Mouse (Mus musculus): ENCODE data around the gene Arhgap1.
"Not testable (repeated sequence)": the region's sequence is repeated elsewhere in the genome, so short reads cannot be mapped to it uniquely, and the experiment has no call there.

Arhgap1 gene

DNA sequence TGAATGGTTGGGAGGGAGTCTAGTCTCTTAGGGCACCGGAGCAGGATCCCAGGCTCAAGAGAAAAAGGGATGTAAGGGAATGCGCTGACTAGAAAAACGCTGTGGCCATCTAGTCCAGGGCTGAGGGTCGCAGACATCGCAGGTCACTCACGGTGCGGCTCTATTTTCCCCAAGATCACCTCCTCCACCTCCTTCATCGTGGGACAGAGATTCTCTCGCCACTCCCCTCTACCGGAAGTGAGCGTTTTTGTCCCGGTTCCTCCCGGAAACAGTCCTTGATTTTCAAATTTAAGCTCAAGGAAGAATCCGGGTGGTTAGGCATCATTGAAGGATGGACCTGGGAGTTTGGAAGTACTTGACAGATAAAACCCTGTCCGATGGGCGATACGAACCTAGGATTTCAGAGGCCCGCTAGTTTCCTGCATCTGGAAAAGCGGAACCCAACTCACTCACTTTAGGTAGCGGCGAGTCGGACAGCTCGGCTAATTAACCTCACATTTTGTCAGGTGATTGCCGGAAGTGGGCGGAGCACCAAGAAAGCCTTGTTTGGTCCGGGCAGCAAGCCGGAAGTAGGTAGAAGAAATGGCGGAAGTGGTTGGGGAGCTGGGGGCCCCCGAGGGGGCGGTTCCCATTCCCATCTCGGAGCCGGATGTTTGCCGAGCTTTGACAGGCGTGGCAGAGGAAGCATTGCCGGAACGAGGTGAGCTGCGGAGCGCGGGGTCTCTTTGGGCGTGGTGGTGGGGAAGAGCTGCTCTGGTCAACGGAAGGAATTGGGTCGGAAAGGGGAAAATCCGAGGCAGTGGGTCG lies at the start of gene Arhgap1, which contains the start of gene Zfp408:
Arhgap1 (plus strand) TSS at position 308 of the 807 bp plus-strand sequence.
Zfp408 (minus strand) TSS at position 239 of the 807 bp plus-strand sequence.
- CTCF ChIA-PET = interaction anchor here (1.0 kb wide), 1 partner anchor 61 kb away, joined by 3 read pairs; the partner anchor contains the start of genes Atg13 and Harbi1

DNA sequence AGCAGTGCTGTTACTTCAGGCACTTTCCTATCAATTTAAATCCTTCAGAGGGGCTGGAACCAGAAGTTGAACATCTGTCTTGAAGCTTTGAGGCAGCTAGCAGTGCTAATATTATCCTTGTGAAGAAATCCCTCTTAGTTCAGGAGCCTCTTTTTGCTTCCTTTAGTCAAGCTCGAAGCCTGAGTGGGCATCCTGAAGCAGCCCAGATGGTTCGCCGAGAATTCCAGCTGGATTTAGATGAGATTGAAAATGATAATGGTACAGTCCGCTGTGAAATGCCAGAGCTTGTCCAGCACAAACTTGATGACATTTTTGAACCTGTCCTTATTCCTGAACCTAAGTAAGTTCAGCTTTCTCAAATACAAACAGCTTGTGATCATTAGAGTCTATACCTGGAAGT lies 49.2 kb upstream of the Arhgap1 start:
- CTCF ChIA-PET = no interaction called here

GRCm38 (mm10) chr2:91602389-91602788 lies 47.3 kb upstream of the Arhgap1 start:
- CTCF ChIA-PET = no interaction called here

DNA sequence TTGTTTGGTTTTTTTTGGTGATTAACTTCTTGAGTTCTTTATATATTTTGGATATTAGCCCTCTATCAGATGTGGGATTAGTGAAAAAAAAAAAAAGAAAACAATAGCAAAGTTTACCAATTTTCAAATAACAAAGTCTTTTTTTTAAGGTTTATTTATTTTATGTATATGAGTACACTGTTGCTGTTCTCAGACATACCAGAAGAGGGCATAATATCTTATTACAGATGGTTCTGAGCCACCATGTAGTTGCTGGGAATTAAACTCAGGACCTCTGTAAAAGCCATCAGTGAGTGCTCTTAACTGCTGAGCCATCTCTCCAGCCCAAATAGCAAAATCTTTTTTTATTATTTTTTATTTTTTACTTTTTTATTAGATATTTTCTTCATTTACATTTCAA lies 40.3 kb upstream of the Arhgap1 start:
- CTCF ChIA-PET = not testable (repeated sequence)

DNA sequence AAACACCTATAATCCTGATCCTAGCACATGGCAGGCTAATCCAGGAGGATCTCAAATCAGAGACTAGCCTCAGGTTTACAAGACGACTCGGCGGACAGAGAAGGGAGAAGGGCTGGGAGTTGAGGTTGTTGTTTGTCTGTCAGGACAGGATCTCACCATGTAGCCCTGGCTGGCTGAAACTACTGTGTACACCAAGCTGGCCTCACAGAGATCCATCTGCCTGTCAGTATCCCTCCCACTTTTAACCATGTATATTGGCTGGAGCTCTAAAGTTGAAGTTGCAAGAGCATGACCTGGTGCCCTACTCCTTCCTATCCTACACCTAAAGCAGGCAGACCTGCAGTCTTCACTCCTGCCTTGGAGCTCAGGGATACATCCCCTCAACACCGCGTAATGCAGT lies 27.3 kb upstream of the Arhgap1 start:
- CTCF ChIA-PET = no interaction called here

GRCm38 (mm10) chr2:91623366-91623765 lies 26.3 kb upstream of the Arhgap1 start:
- CTCF ChIA-PET = not testable (repeated sequence)

DNA sequence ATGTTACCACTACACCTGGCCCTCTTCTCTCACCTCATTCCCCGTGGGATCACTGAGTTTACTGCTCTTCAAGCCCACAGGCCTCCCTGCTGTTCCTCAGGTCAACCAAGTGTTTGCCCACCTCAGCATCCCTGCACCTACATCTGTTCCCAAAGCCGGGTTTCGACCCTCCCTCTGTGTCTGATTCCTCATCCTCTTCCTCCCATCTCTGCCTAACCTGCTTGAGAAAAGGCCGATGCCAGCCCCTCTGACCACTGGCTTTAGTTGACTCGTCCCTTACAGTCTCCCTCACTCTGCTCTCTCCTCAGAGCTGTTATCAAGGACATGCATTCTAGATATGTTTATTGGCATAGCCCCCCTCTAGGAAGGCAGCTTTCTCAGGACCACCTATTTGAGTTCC lies 22.2 kb upstream of the Arhgap1 start:
- CTCF ChIA-PET = no interaction called here

GRCm38 (mm10) chr2:91628171-91628570 lies 21.5 kb upstream of the Arhgap1 start:
- CTCF ChIA-PET = no interaction called here

- CTCF ChIA-PET = no interaction called here
These were observed 20.0 kb upstream of the Arhgap1 start for GRCm38 (mm10) chr2:91629682-91630081.

DNA sequence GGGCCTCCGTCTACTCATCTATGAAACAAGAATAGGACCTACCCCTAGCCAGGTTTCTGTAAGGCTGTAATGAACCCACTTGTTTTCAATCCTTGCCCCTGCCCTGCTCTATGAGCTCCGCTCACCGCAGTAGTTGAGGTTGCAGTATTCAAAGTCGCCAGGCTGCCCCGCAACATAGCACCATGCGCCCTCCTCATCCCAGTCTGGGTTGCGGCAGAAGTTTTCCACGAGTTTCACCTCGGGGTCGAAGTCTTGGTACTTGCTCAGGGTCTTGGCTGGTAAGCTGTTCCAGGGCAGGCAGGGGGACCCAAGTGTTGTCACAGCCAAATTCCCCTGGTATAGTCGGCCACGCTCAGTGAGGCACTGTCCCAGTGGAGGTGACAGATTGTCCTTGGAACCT lies 19.3 kb upstream of the Arhgap1 start:
- CTCF ChIA-PET = no interaction called here

- CTCF ChIA-PET = no interaction called here
These were observed 17.8 kb upstream of the Arhgap1 start for GRCm38 (mm10) chr2:91631826-91632225.

DNA sequence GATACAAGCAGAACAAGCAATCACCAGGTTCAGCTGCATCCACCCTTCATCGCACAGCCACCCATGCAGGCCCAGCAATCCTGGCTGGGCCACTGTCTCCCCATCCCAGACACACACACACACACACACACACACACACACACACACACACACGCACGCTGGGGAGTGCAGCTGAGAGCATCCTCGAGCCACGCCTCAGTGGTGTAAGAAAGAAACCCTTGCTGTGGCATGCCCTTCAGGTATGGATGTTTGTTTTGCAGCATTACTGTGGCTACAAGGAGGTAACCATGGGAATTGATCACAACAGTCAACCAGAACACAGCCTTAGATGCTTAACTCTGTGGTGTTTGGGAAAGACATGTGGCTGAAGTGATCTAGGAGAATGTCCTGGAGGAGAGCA lies 17.3 kb upstream of the Arhgap1 start:
- CTCF ChIA-PET = no interaction called here

- CTCF ChIA-PET = no interaction called here
These were observed 16.2 kb upstream of the Arhgap1 start for GRCm38 (mm10) chr2:91633334-91633977.

DNA sequence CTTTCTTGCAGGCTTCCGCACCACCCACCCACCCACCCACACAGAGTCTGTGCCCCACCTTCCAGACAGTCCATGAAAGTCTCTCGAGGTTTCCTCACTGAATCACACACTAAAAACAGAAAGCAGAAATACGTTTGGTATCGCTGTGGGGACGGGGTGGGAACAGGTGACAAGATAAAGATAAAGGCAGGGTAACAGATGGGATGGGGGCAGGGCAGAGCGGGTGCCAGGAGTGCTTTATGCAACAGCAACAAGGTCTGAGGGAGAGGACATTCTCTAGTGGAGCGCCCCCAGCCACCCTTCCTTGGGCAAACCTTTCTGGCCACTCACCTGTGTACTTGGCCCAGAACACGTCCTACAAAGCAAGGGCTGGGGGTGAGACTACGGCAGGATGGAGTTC lies 14.8 kb upstream of the Arhgap1 start:
- CTCF ChIA-PET = no interaction called here

DNA sequence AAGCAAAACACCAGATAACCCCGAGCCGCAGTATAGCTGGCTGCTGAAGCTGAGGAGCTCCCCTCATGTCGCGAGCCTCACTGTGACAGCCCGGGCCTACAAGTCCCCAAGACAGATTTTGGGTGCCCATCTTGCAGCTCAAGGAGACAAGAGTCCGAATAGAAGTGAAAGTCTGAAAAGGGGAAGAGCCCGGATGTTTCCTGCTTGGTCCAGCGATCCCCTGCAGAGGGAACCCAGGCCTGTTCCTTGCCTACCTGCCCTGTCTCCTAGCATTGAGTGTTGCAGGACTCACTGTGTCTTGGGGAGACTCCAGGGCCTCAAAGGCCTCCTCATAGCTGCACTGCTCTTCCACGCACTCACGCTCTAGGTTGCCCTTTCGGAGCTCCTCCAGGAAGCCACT lies 14.2 kb upstream of the Arhgap1 start:
- CTCF ChIA-PET = no interaction called here

DNA sequence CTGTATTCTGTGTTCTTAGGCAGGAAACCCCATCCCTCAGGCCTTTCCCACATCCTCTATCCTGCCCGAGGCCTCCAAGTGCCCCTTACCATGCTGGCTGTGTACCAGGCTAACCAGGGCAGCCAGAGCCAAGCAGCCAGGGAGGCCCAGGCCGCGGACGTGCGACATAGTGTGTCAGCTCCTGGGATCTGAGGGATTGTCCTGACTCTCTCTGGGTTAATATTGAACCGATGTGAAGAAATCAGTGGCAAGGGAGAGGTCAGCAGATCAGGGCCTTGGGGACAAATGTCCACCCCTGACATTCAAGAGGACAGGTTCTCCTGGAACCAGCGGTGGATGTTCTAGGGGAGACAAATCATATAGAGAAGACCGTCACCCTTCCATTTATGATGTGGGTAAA lies 13.4 kb upstream of the Arhgap1 start, which contains the start of gene F2:
F2 (minus strand) TSS at position 186 of the 400 bp plus-strand sequence.
- CTCF ChIA-PET = no interaction called here

DNA sequence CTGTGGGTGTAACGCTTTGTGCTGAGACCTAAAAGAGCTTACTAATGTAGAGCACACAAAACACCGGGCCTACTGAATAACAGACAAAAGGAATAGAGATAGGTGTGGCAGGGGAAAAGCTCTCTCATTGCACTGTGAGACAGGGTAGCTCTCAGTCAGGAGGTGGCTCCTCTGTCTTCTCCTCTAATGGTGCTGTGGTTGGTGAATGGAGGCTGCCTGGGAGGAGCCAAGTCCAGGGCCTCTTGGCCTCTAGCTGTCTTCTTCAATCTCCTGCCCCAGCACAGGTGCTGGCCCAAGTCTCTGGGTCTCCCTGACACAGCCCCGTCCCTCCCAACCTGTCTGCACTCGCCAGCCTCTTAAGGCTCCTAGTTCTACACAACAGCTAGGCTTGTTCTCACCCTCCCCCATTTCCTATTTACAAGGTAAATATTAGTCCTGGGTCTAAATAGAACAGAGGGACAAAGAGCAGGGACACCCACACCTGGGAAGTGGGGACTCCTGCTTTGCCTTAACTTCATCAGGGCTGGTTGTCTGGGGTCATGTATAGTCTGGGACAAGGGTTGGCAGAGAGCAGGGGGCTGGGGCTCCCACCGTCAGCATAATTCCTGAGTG lies 12.8 kb upstream of the Arhgap1 start:
- CTCF ChIA-PET = interaction anchor here (0.7 kb wide), 1 partner anchor 13 kb away, joined by 4 read pairs; no protein-coding TSS in a partner anchor

GRCm38 (mm10) chr2:91638931-91639330 lies 10.7 kb upstream of the Arhgap1 start:
- CTCF ChIA-PET = interaction anchor here (0.5 kb wide), 1 partner anchor 60 kb away, joined by 3 read pairs; no protein-coding TSS in a partner anchor

DNA sequence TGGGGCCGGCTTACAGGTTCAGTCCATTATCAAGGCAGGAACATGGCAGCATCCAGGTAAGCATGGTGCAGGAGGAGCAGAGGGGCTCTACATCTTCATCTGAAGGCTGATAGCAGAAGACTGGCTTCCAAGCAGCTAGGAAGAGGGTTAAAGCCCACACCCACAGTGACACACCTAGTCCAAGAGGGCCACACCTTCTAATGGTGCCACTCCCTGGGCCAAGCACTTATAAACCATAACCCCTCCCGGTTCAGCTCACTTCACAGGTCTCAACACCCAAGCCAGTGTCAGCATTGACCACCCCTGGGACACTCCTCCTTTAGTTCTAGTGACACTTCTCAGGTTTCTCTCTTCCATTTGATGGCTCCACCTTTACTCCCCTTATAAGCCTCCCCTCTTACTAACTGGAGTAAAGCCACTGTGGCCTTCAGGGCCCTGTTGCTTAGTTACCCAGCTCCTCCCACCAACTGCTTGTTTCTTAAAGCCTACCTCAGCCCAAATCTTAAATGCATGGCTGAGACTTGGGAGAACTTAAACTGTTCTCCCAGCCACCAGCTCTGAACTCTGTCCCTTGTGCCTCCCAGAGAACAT lies 6.7 kb upstream of the Arhgap1 start:
- CTCF ChIA-PET = no interaction called here

GRCm38 (mm10) chr2:91644021-91644420 lies 5.6 kb upstream of the Arhgap1 start:
- CTCF ChIA-PET = interaction anchor here (0.7 kb wide), 1 partner anchor 12 kb away, joined by 5 read pairs; no protein-coding TSS in a partner anchor

DNA sequence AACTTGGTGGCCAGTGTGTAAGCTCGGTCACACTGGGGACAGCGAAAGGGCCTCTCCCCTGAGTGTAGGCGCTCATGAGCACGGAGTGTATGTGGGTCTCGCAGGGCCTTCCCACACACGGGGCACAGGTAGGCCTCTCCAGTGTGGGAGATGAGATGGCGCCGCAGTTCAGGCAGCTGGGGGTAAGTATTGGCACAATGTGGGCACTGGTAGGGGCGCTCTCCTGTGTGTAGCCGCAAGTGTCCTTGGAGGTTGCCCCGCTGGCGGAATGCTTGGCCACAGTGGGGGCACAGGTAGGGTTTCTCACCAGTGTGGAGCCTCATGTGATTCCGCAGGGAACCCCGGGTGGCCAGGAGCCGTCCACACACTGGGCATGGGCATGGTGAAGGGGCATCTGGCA lies 4.3 kb upstream of the Arhgap1 start:
- CTCF ChIA-PET = interaction anchor here (0.6 kb wide), 1 partner anchor 199 kb away, joined by 3 read pairs; no protein-coding TSS in a partner anchor

DNA sequence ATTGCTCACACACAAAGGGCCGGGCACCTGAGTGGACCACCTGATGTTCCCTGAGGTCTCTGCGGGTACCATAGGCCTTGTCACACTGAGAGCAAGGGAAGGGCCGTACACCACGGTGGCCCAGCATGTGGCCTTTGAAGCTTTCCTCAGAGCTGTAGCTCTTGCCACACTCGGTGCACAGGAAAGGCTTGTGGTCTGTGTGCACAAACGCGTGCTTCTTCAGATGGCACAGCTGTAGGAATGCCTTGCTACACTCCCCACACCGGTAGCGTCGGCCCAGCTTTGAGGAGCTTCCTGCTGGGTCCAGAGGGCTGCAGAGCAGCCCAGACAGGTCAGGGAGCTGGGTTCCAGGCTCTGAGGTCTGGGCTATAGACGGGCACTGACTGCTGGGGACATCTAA lies 3.8 kb upstream of the Arhgap1 start:
- CTCF ChIA-PET = no interaction called here

Measured in spleen, embryonic (tissue).